Mouse (Mus musculus) duodenum, adult 2 months (tissue): ENCODE results near the gene Olfr952. TPM values are rescaled to one million over a fixed set of nuclear protein-coding genes. Genes with fewer than 3 reads are reported as not detected.

Experiments used
- polyA plus RNA-seq: library from polyadenylated mRNA; depleted of rRNA; stranded (reverse); fragments of >200 nt; gene quantifications from 2 replicates; pipeline ENCODE4 v1.2.3, GENCODE M21; 2012; ENCODE audit warnings: low replicate concordance; rRNA removed

Gene Olfr952
- not detected in 2 replicates for polyA plus RNA-seq

GRCm38 (mm10) chr9:39427048-39427447 is at the start of gene Olfr952:
TSS of gene Olfr952 (minus strand) at chr9:39427148.

DNA sequence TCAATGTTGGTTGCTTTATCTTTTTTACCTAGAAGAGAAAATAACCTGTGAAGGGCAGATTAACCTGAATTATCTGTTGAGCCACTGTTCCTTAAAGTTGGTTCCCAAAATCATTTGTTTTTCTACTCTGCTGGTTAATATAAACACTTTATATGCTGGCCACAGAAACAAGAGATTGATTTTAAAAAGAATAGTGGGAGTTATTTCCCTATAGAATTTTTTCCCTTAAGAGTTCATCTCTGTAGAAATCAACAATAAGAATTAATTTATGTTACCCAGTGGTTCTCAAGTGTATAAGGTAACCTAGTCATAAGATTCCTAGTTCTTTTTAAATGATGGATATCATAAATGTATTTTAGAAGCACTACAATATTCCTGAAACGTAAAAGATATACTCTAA is 44.9 kb upstream of the Olfr952 start, which contains the start of gene Olfr955:
Gene Olfr955, minus strand, starts transcription at position 101 of the 400 bp plus-strand sequence.

DNA sequence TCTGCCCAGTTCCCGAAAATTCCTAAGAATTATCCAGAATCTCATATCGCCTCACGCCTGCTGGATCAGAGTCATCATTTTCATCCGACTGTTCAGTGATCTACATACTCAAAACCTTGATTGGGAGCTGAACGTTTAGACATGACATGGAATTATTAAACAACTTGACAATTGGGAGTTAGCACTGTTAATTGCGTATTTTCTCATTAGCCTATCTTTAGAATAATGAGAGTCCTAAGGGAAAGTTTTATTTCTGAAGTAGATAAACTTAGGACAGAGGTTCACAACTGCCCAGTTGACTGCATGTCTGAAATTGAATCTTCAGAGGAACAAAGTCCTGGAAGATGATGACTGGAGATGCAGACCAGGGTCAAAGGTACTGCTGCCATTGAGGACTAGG is 29.5 kb upstream of the Olfr952 start, which contains the start of gene Olfr954:
Gene Olfr954, plus strand, starts transcription at position 301 of the 400 bp plus-strand sequence.

DNA sequence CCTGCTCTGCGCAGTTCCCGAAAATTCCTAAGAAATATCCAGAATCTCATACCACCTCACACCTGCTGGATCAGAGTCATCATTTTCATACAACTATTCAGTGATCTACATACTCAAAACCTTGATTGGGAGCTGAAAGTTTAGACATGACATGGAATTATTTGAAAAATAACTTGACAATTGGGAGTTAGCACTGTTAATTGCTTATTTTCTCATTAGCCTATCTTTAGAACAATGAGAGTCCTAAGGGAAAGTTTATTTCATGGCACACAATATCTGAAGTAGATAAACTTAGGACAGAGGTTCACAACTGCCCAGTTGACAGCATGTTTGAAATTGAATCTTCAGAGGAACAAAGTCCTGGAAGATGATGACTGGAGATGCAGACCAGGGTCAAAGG is 39.8 kb downstream of the Olfr952 start, which contains the start of gene Olfr951:
Gene Olfr951, plus strand, starts transcription at position 301 of the 400 bp plus-strand sequence.

Other genes starting within 250 kb of the Olfr952 start
- gene Olfr944, start 225.2 kb downstream of the Olfr952 start, polyA plus RNA-seq: not detected in 2 replicates
- gene Olfr1537, start 177.2 kb downstream of the Olfr952 start, polyA plus RNA-seq: not detected in 2 replicates
- not detected in 2 replicates for gene Olfr945, start 150.3 kb downstream of the Olfr952 start, polyA plus RNA-seq
- not detected in 2 replicates for gene Olfr948, start 101.1 kb downstream of the Olfr952 start, polyA plus RNA-seq
- not detected in 2 replicates for gene Olfr951, start 39.7 kb downstream of the Olfr952 start, polyA plus RNA-seq
- gene Olfr954, start 29.6 kb upstream of the Olfr952 start, polyA plus RNA-seq: not detected in 2 replicates
- gene Olfr955, start 44.8 kb upstream of the Olfr952 start, polyA plus RNA-seq: not detected in 2 replicates
- gene Olfr44, start 66.8 kb upstream of the Olfr952 start, polyA plus RNA-seq: not detected in 2 replicates
- not detected in 2 replicates for gene Olfr957, start 88.7 kb upstream of the Olfr952 start, polyA plus RNA-seq
- gene Olfr958, start 126.9 kb upstream of the Olfr952 start, polyA plus RNA-seq: not detected in 2 replicates
- gene Olfr959, start 148.4 kb upstream of the Olfr952 start, polyA plus RNA-seq: not detected in 2 replicates
- gene AW551984, start 177.3 kb upstream of the Olfr952 start, polyA plus RNA-seq: 0.30 and 1.8 TPM in 2 replicates
- gene Olfr148, start 183.5 kb upstream of the Olfr952 start, polyA plus RNA-seq: not detected in 2 replicates
- gene Olfr960, start 194.2 kb upstream of the Olfr952 start, polyA plus RNA-seq: not detected in 2 replicates
- not detected in 2 replicates for gene Olfr961, start 217.9 kb upstream of the Olfr952 start, polyA plus RNA-seq
- not detected in 2 replicates for gene Olfr963, start 240.1 kb upstream of the Olfr952 start, polyA plus RNA-seq